Mouse (Mus musculus) heart, postnatal 0 days (tissue): ENCODE measurements at regions not wholly inside any gene's neighbourhood (a gene's known extent, or its start where the extent isn't known, plus 50 kb on each side); places are given as distances from the start of the nearest gene placed in this dataset.

Experiments used
- ATAC-seq: fragments of 200-750 bp; cut with Nextera tagmentation; 2 replicates; pipeline ENCODE4 v1.8.0; 2017; ENCODE audit warnings: low read depth, moderate number of reproducible peaks, moderate library complexity; ENCODE audit not compliant: insufficient read depth
- DNase-seq: peaks from one replicate; pipeline ENCODE4 v3.0.0-alpha.2; 2016; ENCODE audit warnings: low spot score
- H3K27ac ChIP-seq: fragments of 300-500 bp; sonication (generic); 2 replicates; pipeline ENCODE4 v1.5.1; 2014; ENCODE audit warnings: low read depth, mild to moderate bottlenecking
- H3K27me3 ChIP-seq: fragments of 300-500 bp; sonication (generic); 2 replicates; pipeline ENCODE4 v1.6.1; 2014; ENCODE audit warnings: low read length, mixed read lengths; ENCODE audit not compliant: control insufficient read depth, insufficient read depth
- H3K36me3 ChIP-seq: fragments of 300-500 bp; sonication (generic); replicated peaks from 2 replicates; pipeline ENCODE4 v1.6.1; 2014; ENCODE audit warnings: low read length, mixed read lengths; ENCODE audit not compliant: control insufficient read depth, insufficient read depth
- H3K4me1 ChIP-seq: fragments of 300-500 bp; sonication (generic); 2 replicates; pipeline ENCODE4 v1.6.1; 2014; ENCODE audit warnings: antibody characterized with exemption; ENCODE audit not compliant: control insufficient read depth, insufficient read depth
- H3K4me2 ChIP-seq: fragments of 300-500 bp; sonication (generic); 2 replicates; pipeline ENCODE4 v1.6.1; 2014; ENCODE audit warnings: low read depth, mild to moderate bottlenecking, low read length, moderate library complexity
- H3K4me3 ChIP-seq: fragments of 300-500 bp; sonication (generic); 2 replicates; pipeline ENCODE4 v1.5.1; 2014; ENCODE audit warnings: low read depth, low read length
- H3K9ac ChIP-seq: fragments of 300-500 bp; sonication (generic); replicated peaks from 2 replicates; pipeline ENCODE4 v1.6.1; 2014; ENCODE audit warnings: low read depth, low read length, mixed read lengths
- H3K9me3 ChIP-seq: fragments of 300-500 bp; sonication (generic); replicated peaks from 2 replicates; pipeline ENCODE4 v1.6.1; 2016; ENCODE audit warnings: low read length; ENCODE audit not compliant: control insufficient read depth
- CTCF ChIP-seq: IDR thresholded peaks from 2 replicates; pipeline ENCODE4 v1.5.1; 2016; ENCODE audit warnings: antibody characterized with exemption, control low read depth, low read depth
- EP300 ChIP-seq: IDR thresholded peaks from 2 replicates; pipeline ENCODE4 v1.6.1; 2016; ENCODE audit warnings: antibody characterized with exemption, low read depth
- WGBS: fragments of 180-500 bp; shearing (Covaris S2); extraction: QIAGEN DNeasy Blood & Tissue Kit; methylation state at CpG from one replicate; pipeline ENCODE4 v1.1.7; 2014; 5-methylcytosine and 5-hydroxymethylcytosine counted together

- H3K9ac ChIP-seq: no peak overlapping the region
- H3K4me3 ChIP-seq: no peak overlapping the region
- H3K4me1 ChIP-seq: no peaks in the 10 kb centered on the region
- no peaks in the 10 kb centered on the region for H3K36me3 ChIP-seq
- TF ChIP-seq EP300: no peak
- no peak for TF ChIP-seq CTCF
- ATAC-seq: no peak
- H3K4me2 ChIP-seq: no peak overlapping the region
- no peaks in the 10 kb centered on the region for H3K27me3 ChIP-seq
- 46% methylated on average over 4 of the region's 4 CpGs for WGBS
- no peak for DNase-seq
- no peak overlapping the region for H3K27ac ChIP-seq
- no peaks in the 10 kb centered on the region for H3K9me3 ChIP-seq
These were observed 213.0 kb downstream of the Med10 start for GRCm38 (mm10) chr13:70015183-70015582.

DNA sequence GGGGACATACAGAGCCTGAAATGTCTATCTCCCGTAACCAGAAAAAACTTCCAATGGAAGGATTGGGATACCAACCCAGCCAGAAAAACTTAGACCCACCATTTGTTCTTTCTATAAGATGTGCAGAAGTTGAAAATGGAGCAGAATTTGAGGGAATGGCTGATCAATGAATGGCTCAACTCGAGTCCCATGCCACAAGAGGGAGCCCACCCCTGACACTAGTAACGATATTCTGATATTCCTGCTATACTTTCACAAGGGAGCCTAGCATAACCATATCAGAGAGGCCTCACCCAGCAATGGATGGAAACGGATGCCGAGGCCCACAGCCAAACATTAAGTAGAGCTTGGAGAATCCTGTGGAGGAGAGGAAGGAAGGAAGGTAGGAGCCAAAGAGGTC, 215.3 kb downstream of the Med10 start:
- ATAC-seq: no peak
- Histone ChIP-seq H3K27me3 (no peaks in the 10 kb centered on the region), H3K4me1 (no peaks in the 10 kb centered on the region), H3K27ac (no peak overlapping the region), H3K36me3 (no peaks in the 10 kb centered on the region), H3K9me3 (no peaks in the 10 kb centered on the region), H3K4me2 (no peak overlapping the region), H3K4me3 (no peak overlapping the region), H3K9ac (no peak overlapping the region)
- TF ChIP-seq EP300 (no peak), CTCF (no peak; the same call in 1 of the 2 replicates)
- WGBS: 66% methylated on average over 5 of the region's 5 CpGs
- DNase-seq: no peak

DNA sequence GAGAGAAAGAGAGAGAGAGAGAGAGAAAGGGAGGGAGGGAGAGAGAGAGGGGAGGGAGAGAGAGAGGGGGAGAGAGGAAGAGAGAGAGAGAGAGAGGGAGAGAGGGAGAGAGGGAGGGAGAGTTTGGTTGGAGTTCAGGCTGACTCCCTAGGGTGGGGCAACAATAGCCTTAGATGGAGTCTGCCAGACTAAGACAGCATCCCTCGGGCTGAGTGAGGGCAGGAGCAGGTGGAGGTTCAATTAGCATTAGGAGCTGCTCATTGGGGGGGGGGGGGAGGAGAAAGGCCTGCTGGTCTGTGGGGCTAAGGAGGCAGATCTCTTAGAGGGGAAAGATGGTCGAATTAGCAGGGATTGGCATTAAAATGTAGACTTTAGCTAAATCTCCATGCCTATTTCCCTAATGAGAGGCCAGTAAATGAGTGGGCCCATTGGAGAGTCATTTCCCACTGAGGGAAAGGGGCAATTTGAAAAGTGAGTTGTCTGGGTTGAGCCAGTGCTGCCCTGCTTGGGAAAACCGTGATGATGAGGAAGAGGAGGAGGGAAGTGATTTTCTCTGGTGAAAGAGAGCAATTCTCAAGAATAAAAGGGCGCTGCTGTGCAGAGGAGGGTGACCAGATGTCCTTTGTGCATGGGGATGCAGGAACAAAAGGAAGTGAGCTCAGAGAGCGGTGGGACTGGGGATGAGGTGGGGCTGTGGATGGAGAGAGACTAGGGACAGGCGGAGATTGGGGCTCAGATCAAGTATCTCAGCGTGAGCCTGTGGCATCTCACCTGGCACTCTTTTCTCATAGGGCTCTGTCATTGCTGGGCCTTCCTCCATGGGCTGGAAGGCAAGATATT, 218.0 kb downstream of the Med10 start:
- ATAC-seq: no peak
- 26% methylated on average over 7 of the region's 7 CpGs for WGBS

DNA sequence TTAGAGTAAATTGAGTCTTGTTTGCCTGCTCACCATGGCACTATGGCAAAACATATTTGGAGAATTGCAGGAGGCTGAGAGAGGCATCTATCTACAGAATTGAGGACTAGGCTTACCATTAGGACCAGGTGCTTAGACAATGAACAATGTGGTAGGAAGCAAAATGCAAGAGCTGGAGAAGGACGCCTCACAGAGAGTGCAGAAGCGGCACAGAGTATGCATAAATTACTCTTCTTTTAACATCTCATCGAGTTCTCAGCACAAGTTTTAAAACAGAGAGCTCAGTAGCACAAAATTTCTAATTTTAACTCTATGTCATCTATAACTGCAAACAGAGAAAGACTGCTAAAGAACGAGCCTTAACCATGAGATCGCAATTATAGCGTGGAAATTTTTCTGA, 231.1 kb downstream of the Med10 start:
- ATAC-seq (no peak), DNase-seq (no peak)
- Histone ChIP-seq H3K4me2 (no peak overlapping the region), H3K9me3 (no peaks in the 10 kb centered on the region), H3K4me1 (no peaks in the 10 kb centered on the region), H3K4me3 (no peak overlapping the region), H3K27me3 (no peaks in the 10 kb centered on the region), H3K36me3 (no peaks in the 10 kb centered on the region), H3K9ac (no peak overlapping the region), H3K27ac (no peak overlapping the region)
- TF ChIP-seq EP300 (no peak), CTCF (no peak)
- 83% methylated on average over 6 of the region's 6 CpGs for WGBS

More for the DNA sequence above, 218.0 kb downstream of the Med10 start:
- Histone ChIP-seq H3K4me3 (no peak overlapping the region), H3K9me3 (no peaks in the 10 kb centered on the region), H3K9ac (no peak overlapping the region), H3K4me2 (no peak overlapping the region), H3K27ac (no peak overlapping the region), H3K36me3 (no peaks in the 10 kb centered on the region), H3K4me1 (no peaks in the 10 kb centered on the region), H3K27me3 (no peaks in the 10 kb centered on the region)
- TF ChIP-seq CTCF: no peak
- no peak for TF ChIP-seq EP300
- DNase-seq: no peak

- no peak overlapping the region for H3K27ac ChIP-seq
- no peak for ATAC-seq
- no peak for DNase-seq
- H3K9ac ChIP-seq: no peak overlapping the region
- no peaks in the 10 kb centered on the region for H3K9me3 ChIP-seq
- H3K4me3 ChIP-seq: no peak overlapping the region
- H3K4me1 ChIP-seq: no peaks in the 10 kb centered on the region
- no peak for TF ChIP-seq CTCF
- no peak for TF ChIP-seq EP300
- no peak overlapping the region for H3K4me2 ChIP-seq
- H3K27me3 ChIP-seq: no peaks in the 10 kb centered on the region
- no peaks in the 10 kb centered on the region for H3K36me3 ChIP-seq
- 68% methylated on average over 4 of the region's 4 CpGs for WGBS
These were observed 231.6 kb downstream of the Med10 start for GRCm38 (mm10) chr13:70033763-70034162.
